Mouse (Mus musculus): ENCODE data around the gene Rdm1.

- TF ChIP-seq POLR2A (IDR thresholded peaks at IDR 0.05; ENCODE audit: borderline replicate concordance, low read depth, low read length), result no peak
- no peak for TF ChIP-seq CTCF (IDR thresholded peaks at IDR 0.05; ENCODE audit: low read depth, low read length)
Measured at GRCm38 (mm10) chr11:101618596-101618995, 8.4 kb upstream of the Rdm1 start.

All from bone marrow macrophage, adult 2 months (primary cell).